ENCODE assay signal across 31 mouse cellular contexts in the genomic region with DNA sequence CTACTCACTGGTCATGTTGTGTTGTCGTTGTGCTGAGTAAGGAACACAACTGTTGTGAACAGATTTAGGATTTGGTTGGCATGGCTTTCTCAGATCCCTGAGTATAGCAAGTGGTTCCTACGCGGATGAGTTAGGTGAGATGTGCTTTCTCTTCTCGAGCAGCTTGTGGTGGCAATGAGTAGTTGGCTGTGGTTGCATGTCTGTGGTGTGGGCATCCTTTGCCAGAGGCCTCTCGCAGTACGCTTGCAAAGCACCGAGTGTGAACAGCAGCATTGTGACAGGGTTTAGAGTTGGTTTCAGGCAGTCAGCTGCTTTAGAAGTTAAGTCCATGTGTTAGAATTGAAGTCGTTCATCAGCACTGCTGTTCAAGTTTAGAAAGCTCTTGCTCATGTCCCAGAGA.
DNase-seq lines count a peak whose midpoint lies in the region; TF ChIP-seq lines count a peak whose summit lies in the region.
"Had no signal": no experiment of that assay in that cellular context is flagged by ENCODE, and none has a peak within 500 bp of the region (broad histone marks: within the 10 kb centered on the region; RNA-seq: fewer than 3 reads in every experiment).

No protein-coding gene starts in this region.

- no peak for TF ChIP-seq CTCF in layer of hippocampus, adult 2 months (conservative IDR thresholded peaks at IDR 0.05)

- peak overlapping the region; percentile 30 for H3K27ac ChIP-seq in layer of hippocampus, adult 2 months
- H3K27ac ChIP-seq: embryonic facial prominence, embryonic 10.5 days; embryonic facial prominence, embryonic 15.5 days; forebrain, embryonic 12.5 days; hindbrain, embryonic 12.5 days; hindbrain, postnatal 0 days; left cerebral cortex, adult 2 months; liver, embryonic 15.5 days; lung, embryonic 15.5 days; midbrain, embryonic 13.5 days had no signal

- no peak for DNase-seq in layer of hippocampus, adult 2 months (ENCODE audit: low spot score in 2 of 2)
- DNase-seq in layer of hippocampus, postnatal 25 days (ENCODE audit: extremely low spot score in 1 of 2, low spot score in 1 of 2), result no peak
- peak; percentile 25 to 34 for DNase-seq in right cerebral cortex, adult 2 months (ENCODE audit: low spot score in 2 of 2)
- DNase-seq in right cerebral cortex, postnatal 10 days (ENCODE audit: low spot score in 2 of 2), result no peak
- DNase-seq in T-cell, adult 2 months (ENCODE audit: low spot score), result peak; percentile 59
- peak; percentile 37 to 55 for DNase-seq in natural killer cell, adult 2 months (ENCODE audit: low spot score in 2 of 2)
- no peak for DNase-seq in spleen, postnatal 4 days (ENCODE audit: low spot score in 2 of 2)
- DNase-seq in ovary, postnatal 14 days (ENCODE audit: low spot score), result no peak
- DNase-seq: adrenal gland, adult 2 months; adrenal gland, postnatal 36 days; cerebellum, adult 8-10 months; forebrain, postnatal 0 days; gastrocnemius, postnatal 25 days; heart, adult 18-20 months; heart, postnatal 36 days; kidney, adult 9 months; kidney, postnatal 10 days; layer of hippocampus, adult 9-11 months; lung, postnatal 36 days; retina, postnatal 1 day; thymus, adult 18-20 months; thymus, postnatal 36 days had no signal

- H3K4me3 ChIP-seq in layer of hippocampus, adult 2 months, result no peak overlapping the region
- H3K4me3 ChIP-seq: embryonic facial prominence, embryonic 10.5 days; embryonic facial prominence, embryonic 15.5 days; forebrain, embryonic 12.5 days; hindbrain, embryonic 12.5 days; left cerebral cortex, adult 2 months; liver, embryonic 15.5 days; lung, embryonic 15.5 days; midbrain, embryonic 13.5 days had no signal

Comparison
In these comparisons a context has a peak if more than half of its experiments do, and no peak if none do; other contexts are left out.
1. DNase-seq: peak in right cerebral cortex, adult 2 months (2 of 2), T-cell, adult 2 months (single experiment) and natural killer cell, adult 2 months (2 of 2); none in layer of hippocampus, adult 2 months (0 of 2), layer of hippocampus, postnatal 25 days (0 of 2), right cerebral cortex, postnatal 10 days (0 of 2), spleen, postnatal 4 days (0 of 2) and ovary, postnatal 14 days (single experiment).